Mouse (Mus musculus) myocyte (in vitro differentiated cells): ENCODE measurements around the gene Gk2.

ENCODE experiments used
- MAX ChIP-seq: IDR thresholded peaks from one replicate; pipeline ENCODE4 v1.6.1; 2011; ENCODE audit warnings: low read depth, mild to moderate bottlenecking, control low read depth
- POLR2A ChIP-seq: IDR thresholded peaks from one replicate; pipeline ENCODE4 v1.6.1; 2011; ENCODE audit warnings: low read depth, mild to moderate bottlenecking, control low read depth, moderate library complexity; ENCODE audit not compliant: insufficient read length
- TCF12 ChIP-seq: IDR thresholded peaks from one replicate; pipeline ENCODE4 v1.6.1; 2011; ENCODE audit warnings: mild to moderate bottlenecking, control low read depth; ENCODE audit not compliant: poor library complexity, insufficient read depth, severe bottlenecking

DNA sequence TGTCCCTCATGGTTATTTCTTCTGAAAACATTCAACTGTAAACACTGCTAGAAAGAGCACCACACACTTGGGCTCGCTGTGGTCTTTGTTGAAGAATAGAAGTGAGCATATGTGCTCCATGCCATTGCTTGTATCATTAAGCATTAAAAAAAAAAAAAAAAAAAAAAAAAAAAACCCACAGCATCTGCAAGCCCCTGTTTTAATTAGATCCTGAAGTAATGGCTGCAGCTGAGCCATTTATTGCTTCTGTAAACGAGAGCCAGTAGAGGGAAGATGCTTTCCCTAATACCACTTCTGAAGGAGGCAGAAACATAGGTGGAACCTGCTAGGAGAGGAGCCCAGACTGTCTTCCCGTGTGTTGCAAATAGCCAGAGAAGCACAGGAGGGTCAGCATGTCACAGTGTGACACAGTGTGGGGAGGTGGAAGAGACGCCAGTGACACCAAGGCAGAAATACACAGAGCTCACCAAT lies 47.6 kb downstream of the Gk2 start:
- TF ChIP-seq MAX (no peak), POLR2A (no peak), TCF12 (no peak)
